Mouse (Mus musculus) C2C12 (cell line): ENCODE measurements around the gene Slc9c1. TPM values are rescaled to one million over a fixed set of nuclear protein-coding genes. Genes with fewer than 3 reads are reported as not detected.

ENCODE experiments used
- H3K27me3 ChIP-seq: one replicate; pipeline ENCODE4 v1.6.1; 2011; ENCODE audit not compliant: control insufficient read depth, insufficient read depth, insufficient read length
- H3K36me3 ChIP-seq: one replicate; pipeline ENCODE4 v1.6.1; 2011; ENCODE audit not compliant: control insufficient read depth, insufficient read depth
- H3K4me3 ChIP-seq: one replicate; pipeline ENCODE4 v1.5.1; 2011; ENCODE audit warnings: mild to moderate bottlenecking, control low read depth; ENCODE audit not compliant: poor library complexity, insufficient read depth, severe bottlenecking
- H3K79me2 ChIP-seq: one replicate; pipeline ENCODE4 v1.6.1; 2011; ENCODE audit not compliant: control insufficient read depth, insufficient read depth
- H3K79me3 ChIP-seq: one replicate; pipeline ENCODE4 v1.6.1; 2011; ENCODE audit warnings: low read depth, control low read depth
- H3ac ChIP-seq: one replicate; pipeline ENCODE3; 2011; ENCODE audit warnings: low read depth; ENCODE audit not compliant: control insufficient read depth, insufficient read length
- CEBPB ChIP-seq: IDR thresholded peaks from one replicate; pipeline ENCODE4 v1.6.1; 2011; ENCODE audit warnings: low read depth, mild to moderate bottlenecking, control low read depth, moderate library complexity
- CTCF ChIP-seq: IDR thresholded peaks from one replicate; pipeline ENCODE4 v1.5.1; 2011; ENCODE audit not compliant: control insufficient read depth, insufficient read depth, insufficient read length
- FOSL1 ChIP-seq: IDR thresholded peaks from one replicate; pipeline ENCODE4 v1.8.0; 2011; ENCODE audit warnings: mild to moderate bottlenecking, low read length; ENCODE audit not compliant: poor library complexity, insufficient read depth, severe bottlenecking
- MAX ChIP-seq: IDR thresholded peaks from one replicate; pipeline ENCODE4 v1.6.1; 2011; ENCODE audit warnings: mild to moderate bottlenecking, control low read depth
- MYOD1 ChIP-seq: IDR thresholded peaks from one replicate; pipeline ENCODE4 v1.6.1; 2011; ENCODE audit warnings: low read depth; ENCODE audit not compliant: control insufficient read depth, insufficient read length
- MYOG ChIP-seq: IDR thresholded peaks from one replicate; pipeline ENCODE4 v1.6.1; 2011; ENCODE audit not compliant: control insufficient read depth, insufficient read length; ENCODE audit errors: extremely low read depth
- USF1 ChIP-seq: IDR thresholded peaks from one replicate; pipeline ENCODE4 v1.6.1; 2011; ENCODE audit warnings: low read depth, mild to moderate bottlenecking, control low read depth, moderate library complexity
- polyA plus RNA-seq: library from polyadenylated mRNA; unstranded; fragments of >200 nt; fragmentation: generic; extraction: Trizol; gene quantifications from one replicate; pipeline ENCODE4 v1.2.1, GENCODE M21; 2012; ENCODE audit warnings: missing spikeins

The Slc9c1 gene
- polyA plus RNA-seq, 1 experiment: not detected

DNA sequence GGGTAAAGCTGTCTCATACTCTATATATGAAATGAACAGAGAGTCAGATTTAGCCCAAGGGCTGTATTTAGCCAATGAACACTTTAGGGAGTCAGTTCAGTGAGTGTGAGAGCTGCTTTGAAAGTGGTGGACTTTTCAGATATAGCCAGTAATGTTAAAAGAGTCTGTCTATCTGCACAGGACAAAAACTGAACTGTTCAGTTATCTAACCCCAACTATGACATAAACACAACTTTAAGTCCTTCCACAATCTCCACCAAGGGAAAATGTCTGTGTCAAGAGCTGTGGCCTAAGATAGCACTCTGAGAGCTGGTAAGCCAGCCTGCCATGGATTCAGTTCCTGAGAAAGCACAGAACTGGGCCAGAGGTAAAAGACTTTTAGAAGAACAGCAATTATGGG is 7.0 kb downstream of the Slc9c1 start:
- no peak overlapping the region for H3ac ChIP-seq
- no peaks in the 10 kb centered on the region for H3K79me2 ChIP-seq
- H3K27me3 ChIP-seq: no peaks in the 10 kb centered on the region
- H3K79me3 ChIP-seq: no peaks in the 10 kb centered on the region
- no peak overlapping the region for H3K4me3 ChIP-seq
- TF ChIP-seq MYOG: no peak
- no peak for TF ChIP-seq CTCF
- TF ChIP-seq MAX: no peak
- no peak for TF ChIP-seq USF1
- no peak for TF ChIP-seq CEBPB
- no peak for TF ChIP-seq MYOD1
- no peak for TF ChIP-seq FOSL1
- H3K36me3 ChIP-seq: no peaks in the 10 kb centered on the region

DNA sequence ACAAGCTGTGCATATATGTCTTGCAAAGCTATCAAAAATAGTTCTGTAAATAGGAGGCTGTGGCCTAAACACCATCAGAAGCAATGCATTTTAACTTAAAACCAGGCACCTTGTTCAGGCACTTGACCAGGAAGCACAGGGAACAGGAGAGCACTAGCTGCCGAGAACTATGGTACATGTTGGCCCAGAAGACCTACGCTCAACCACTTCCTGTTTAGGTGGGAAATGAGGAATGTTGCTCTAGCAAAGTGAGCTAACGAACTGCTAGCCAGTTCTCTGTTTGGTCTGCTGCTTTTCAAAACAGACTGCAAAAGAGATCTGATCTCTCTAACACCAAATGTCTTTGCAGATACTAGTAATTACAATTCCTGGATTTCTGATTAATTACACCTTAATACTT is 9.2 kb downstream of the Slc9c1 start:
- TF ChIP-seq FOSL1: no peak
- TF ChIP-seq MYOG: no peak
- TF ChIP-seq CTCF: no peak
- no peak for TF ChIP-seq MAX
- TF ChIP-seq MYOD1: no peak
- TF ChIP-seq USF1: no peak
- TF ChIP-seq CEBPB: no peak
- H3K79me2 ChIP-seq: no peaks in the 10 kb centered on the region
- no peaks in the 10 kb centered on the region for H3K27me3 ChIP-seq
- no peak overlapping the region for H3ac ChIP-seq
- H3K4me3 ChIP-seq: no peak overlapping the region
- H3K36me3 ChIP-seq: no peaks in the 10 kb centered on the region
- H3K79me3 ChIP-seq: no peaks in the 10 kb centered on the region

DNA sequence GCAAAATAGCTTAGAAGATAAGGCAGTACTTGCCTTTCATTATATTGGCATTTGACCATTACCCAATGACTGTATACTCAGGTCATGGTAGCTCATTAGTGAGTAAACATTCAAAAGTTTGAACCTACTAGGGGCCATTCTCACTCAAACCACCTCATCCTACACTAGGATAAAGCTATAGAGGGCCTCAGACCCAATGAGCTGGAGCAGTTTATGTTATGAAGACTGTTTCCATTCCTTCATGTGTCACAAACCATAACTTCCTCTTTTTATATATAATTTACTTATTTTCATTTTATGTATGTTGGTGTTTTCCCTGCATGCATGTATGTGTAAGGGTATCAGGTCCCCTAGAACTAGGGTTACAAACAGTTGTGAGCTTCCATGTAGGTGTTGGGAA is 12.9 kb downstream of the Slc9c1 start:
- Histone ChIP-seq H3K79me3 (no peaks in the 10 kb centered on the region), H3ac (no peak overlapping the region), H3K27me3 (no peaks in the 10 kb centered on the region), H3K79me2 (no peaks in the 10 kb centered on the region), H3K4me3 (no peak overlapping the region), H3K36me3 (no peaks in the 10 kb centered on the region)
- no peak for TF ChIP-seq CEBPB
- no peak for TF ChIP-seq FOSL1
- TF ChIP-seq MYOG: no peak
- no peak for TF ChIP-seq CTCF
- no peak for TF ChIP-seq MAX
- TF ChIP-seq MYOD1: no peak
- TF ChIP-seq USF1: no peak

DNA sequence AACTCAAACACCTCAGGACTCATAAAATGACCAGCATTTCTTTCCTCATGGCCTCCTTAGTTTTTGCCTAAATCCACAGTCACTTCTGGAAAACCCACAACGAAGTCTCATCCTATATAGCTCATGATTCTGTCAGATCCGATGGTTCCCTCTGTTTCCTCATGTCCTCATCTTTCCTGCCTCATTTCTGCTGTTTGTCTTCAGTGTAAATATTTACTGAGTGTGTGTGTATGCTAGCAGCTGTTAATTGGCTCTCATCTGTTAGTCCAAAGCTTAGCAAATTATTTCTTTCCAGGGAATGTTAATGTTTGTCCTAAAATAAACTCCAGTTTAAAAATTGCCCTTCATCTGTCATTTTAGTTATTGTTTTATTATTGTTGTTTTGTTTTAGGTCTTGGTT is 16.5 kb downstream of the Slc9c1 start:
- H3K27me3 ChIP-seq: no peaks in the 10 kb centered on the region
- no peaks in the 10 kb centered on the region for H3K36me3 ChIP-seq
- H3ac ChIP-seq: no peak overlapping the region
- H3K4me3 ChIP-seq: no peak overlapping the region
- H3K79me3 ChIP-seq: no peaks in the 10 kb centered on the region
- no peak for TF ChIP-seq CTCF
- TF ChIP-seq FOSL1: no peak
- no peak for TF ChIP-seq MAX
- TF ChIP-seq USF1: no peak
- no peak for TF ChIP-seq MYOD1
- TF ChIP-seq MYOG: no peak
- TF ChIP-seq CEBPB: no peak
- H3K79me2 ChIP-seq: no peaks in the 10 kb centered on the region

DNA sequence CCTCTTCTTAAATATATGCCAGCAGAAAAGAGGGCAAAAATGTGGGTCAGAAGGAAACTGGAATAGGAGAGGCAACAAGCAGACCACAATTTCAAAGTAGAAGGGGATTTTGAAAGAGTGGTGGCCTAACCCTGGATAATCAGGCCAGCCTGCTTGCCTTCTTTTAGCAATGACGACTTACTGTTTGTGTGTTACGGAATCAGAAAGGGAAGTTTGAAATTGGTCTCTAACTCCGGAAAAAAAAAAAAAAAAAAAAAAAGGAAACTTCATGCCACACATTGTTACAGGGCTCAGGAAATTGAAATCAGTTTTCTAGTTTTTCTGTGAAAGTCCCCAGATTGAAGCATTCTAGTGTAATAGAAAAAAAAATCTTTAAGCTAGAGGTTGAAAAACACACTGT is 26.6 kb downstream of the Slc9c1 start:
- Histone ChIP-seq H3K36me3 (no peaks in the 10 kb centered on the region), H3K79me2 (no peaks in the 10 kb centered on the region), H3K79me3 (no peaks in the 10 kb centered on the region), H3K27me3 (no peaks in the 10 kb centered on the region), H3ac (no peak overlapping the region), H3K4me3 (no peak overlapping the region)
- TF ChIP-seq USF1: no peak
- TF ChIP-seq CTCF: no peak
- no peak for TF ChIP-seq MAX

DNA sequence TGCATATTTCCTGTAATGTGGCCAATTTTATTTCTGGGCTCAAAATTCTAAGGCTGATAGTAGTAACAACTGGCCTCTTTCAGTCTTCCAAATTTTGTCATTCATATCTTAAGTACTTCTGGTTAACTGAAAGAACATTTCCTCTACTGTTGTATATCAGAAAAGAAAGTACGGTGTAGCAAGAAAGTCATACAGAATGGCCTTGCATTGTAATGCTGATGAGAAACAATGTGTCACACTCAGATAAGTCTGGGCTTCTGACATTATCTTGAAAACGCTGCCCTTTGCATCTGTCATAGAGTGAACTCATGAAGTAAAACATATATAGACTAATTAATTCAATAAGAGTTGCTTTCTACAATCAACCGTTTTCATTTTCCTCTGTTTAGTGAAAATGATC is 37.2 kb downstream of the Slc9c1 start:
- Histone ChIP-seq H3K36me3 (no peaks in the 10 kb centered on the region), H3K79me3 (no peaks in the 10 kb centered on the region), H3ac (no peak overlapping the region), H3K4me3 (no peak overlapping the region), H3K27me3 (no peaks in the 10 kb centered on the region), H3K79me2 (no peaks in the 10 kb centered on the region)
- TF ChIP-seq MYOG (no peak), MAX (no peak), USF1 (no peak), CEBPB (no peak), FOSL1 (no peak), CTCF (no peak), MYOD1 (no peak)
